Mouse (Mus musculus): ENCODE results near the gene Cab39.
A peak's percentile ranks its signal among the peaks of the same experiment; 100 is the strongest.
"Not testable (repeated sequence)": the region's sequence is repeated elsewhere in the genome, so short reads cannot be mapped to it uniquely, and the experiment has no call there.

Cab39 gene

GRCm38 (mm10) chr1:85791476-85791875, 1.8 kb upstream of the Cab39 start:
- DNase-seq, result no peak

- DNase-seq, result peak; percentile 11
Observed at GRCm38 (mm10) chr1:85794106-85794771, 998 bp downstream of the Cab39 start.

- DNase-seq, result no peak
Observed at GRCm38 (mm10) chr1:85795196-85795595, 2.0 kb downstream of the Cab39 start.

- no peak for DNase-seq
Observed at GRCm38 (mm10) chr1:85799776-85800175, 6.5 kb downstream of the Cab39 start.

GRCm38 (mm10) chr1:85802517-85802916, 9.3 kb downstream of the Cab39 start:
- DNase-seq, result no peak

DNA sequence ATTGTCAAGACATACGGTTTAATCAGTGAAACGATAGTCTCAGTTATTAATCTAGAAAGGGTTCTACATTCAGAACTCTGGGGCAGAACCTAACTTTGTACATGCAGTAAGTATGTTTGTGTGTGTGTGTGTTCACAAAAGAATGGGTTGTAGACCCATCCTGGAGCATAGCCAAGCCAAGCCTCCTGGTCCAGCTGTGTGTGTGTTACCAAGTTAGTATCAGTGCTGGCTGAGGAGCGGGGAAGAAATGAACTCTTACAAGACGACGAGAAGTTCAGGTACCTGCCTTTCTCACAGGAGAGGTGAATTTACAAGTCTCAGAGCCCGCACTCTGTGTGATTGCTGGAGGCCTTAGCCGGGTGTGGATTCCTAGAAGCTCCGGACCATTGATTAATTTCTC, 11.3 kb downstream of the Cab39 start:
- DNase-seq, result no peak

DNA sequence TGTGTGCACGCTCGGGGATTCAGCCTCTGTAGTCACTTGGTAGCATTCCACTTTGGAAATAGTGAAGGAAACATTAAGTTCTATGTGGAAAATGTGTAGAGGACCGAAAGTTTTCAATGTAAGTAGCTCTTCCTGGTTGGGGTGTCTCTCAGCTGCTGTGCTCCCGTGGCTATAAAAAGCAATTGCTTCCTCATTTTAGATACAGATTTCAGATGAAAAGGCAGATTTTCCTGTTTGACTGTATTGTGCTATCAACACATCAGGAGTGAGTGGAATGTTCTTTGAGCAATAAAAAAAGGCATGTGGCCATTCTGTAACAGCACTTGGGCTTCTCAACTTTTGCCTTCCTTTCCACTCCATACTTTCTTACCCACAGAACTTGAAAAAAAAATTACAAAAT, 16.0 kb downstream of the Cab39 start:
- DNase-seq, result no peak

DNA sequence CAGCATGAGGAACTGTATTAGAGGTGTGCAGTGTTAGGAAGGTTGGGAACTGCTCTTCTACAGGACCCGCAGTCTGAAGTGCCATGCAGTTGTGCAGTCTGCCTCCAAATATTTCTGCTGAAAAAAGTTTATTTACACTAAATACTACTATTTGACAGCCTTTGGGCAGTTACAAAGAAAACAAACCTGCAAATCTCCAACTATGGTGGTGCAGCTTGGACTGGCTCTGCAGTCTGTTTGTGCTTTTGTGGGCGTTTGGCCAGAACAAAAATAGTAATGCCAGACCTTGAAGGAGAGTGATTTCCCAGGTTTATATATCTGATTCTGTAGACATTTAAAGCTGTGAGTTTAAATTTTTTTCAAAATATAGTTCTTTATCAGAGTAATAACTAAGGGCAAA, 17.1 kb downstream of the Cab39 start:
- no peak for DNase-seq

GRCm38 (mm10) chr1:85810787-85811186, 17.5 kb downstream of the Cab39 start:
- DNase-seq, result no peak

DNA sequence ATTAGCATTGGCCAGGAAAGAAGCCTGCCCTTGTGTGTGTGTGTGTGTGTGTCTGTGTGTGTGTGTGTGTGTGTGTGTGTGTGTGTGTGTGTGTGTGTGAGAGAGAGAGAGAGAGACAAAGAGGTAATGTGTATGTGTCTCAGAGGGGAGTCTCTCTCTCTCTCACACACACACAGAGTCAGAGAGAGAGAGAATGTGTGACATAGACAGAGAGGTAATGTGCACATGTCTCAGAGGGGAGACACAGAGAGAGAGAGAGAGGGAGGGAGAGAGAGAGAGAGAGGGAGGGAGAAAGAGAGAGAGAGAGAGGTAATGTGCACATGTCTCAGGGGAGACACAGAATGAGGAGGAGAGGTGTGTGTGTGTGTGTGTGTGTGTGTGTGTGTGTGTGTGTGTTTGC, 21.0 kb downstream of the Cab39 start:
- DNase-seq, result not testable (repeated sequence)

DNA sequence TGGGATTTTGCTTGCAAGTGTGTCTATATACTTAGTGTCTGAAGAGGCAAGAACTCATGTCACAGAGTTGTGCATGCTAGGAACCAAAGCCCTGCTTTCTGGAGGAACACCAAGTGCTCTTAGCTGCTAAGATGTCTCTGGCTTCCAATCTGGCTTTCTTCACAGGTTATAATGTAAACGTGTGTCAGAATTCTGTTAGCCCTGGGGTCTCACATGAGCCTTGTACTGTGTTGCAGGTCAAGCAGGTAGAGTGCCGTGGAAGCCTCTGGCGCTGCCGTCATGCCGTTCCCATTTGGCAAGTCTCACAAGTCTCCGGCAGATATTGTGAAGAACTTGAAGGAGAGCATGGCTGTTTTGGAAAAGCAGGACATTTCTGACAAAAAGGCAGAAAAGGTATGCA, 24.9 kb downstream of the Cab39 start:
- DNase-seq, result no peak

DNA sequence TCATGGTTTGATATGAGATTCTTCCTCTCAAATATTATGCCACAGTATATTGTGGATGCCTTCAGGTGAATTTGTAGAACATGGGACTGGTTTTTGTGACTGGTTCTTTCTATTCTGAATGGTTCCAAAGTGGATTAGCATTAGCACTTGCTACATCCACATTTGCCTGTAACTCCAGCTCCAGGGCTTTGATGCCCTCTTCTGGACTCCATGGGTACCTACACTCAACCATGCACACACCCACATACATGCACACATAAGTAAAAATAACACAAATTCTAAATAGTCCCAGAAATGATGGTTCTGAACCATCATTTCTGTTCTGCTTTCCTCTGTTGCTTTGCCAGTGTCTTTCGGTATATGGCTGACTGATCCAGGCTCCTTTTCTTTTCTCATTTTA, 26.5 kb downstream of the Cab39 start:
- no peak for DNase-seq

GRCm38 (mm10) chr1:85822239-85822638, 29.0 kb downstream of the Cab39 start:
- DNase-seq, result no peak

DNA sequence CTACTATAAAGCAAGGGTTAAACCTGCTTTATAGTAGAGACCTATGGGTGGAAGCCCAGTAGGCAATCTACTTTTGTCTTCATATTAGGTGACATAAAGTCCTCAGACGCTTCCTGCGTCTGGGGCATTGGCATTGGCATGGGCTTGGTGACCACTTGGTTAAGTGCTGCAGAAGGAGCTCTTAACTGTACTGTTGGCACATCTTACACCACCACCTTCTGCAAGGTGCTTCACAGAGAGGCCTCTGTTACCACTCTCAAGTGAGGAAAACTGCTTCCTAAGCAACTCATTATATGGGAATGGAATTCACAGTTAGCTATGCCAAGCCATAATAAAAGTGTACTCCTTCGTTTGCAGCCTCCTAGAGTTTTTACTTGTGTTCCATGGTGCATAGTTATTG, 31.7 kb downstream of the Cab39 start:
- DNase-seq, result no peak

DNA sequence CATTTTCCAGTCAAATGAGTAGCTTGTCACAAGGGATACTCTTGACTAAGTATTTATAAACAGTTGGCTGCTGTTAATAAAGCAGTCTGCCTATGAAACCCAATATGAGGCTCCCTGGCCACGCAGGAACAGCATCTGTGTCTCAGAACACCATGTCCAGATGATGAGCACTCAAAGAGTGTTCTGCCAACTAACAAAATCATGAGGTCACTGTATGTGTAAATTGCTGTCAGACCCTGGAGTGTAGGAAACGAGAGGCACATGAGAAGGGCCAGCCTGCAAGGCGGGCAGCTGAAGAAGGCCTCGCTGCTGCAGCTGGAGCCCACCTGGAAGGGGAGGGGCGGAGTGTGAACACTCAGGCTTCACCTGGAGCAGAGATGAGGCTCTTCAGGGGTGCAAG, 33.9 kb downstream of the Cab39 start:
- no peak for DNase-seq

GRCm38 (mm10) chr1:85829016-85829415, 35.8 kb downstream of the Cab39 start:
- no peak for DNase-seq

DNA sequence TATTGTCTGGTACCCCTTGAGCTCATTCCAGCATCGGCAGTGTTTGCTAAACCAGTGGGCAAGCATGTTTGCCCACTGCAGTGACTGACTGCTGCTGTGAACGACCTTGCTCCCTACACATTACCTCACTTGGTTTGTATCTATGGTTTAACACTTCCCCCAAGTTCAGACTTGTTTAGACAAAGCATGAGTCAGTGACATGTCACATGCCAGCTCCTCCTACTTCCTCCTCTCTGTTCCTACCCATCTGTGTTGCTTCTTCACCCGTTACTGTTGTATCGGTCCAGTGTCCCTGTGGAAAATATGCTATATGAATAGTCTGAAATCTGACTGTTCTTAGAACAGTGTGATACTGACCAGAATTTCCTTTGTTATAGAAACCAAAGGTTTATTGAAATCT, 44.8 kb downstream of the Cab39 start:
- no peak for DNase-seq

DNA sequence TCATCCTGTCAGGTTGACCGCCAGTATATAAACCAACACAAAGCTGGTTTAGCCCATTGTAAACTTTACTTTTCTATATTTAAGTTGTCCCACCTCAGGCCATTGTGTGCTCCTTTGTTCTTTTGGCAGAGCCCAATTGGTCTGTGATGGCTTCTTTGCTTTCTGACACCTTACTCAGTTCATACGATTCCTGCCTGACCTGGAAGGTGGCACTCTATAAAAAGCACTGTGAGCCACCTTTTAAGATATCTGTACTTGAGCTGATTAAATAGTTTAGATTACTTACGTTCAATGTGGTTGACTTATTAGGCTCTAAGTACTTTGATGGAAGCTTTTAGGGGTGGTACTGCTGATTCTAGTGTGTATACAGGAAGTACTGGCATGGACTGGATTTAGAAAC, 46.1 kb downstream of the Cab39 start:
- no peak for DNase-seq

DNA sequence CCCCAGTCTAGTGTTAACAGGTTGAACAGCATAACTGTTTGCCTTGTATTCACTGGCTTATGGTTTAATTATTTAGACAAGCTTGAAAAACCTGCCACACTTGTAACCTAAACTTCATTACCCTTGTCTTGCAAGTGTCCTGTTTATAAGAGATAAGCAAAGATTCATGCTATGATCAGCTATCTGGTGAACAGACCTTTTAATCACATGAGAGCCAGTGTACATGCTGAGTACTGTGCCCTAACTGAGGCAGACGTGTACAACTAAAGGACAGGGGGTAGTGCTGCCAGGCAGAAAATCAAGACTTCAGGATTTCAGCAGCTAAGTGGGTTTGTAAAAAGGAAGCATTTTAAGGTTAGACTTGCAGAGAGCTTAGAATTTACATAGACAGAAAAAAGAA, 46.5 kb downstream of the Cab39 start:
- no peak for DNase-seq

GRCm38 (mm10) chr1:85840421-85840820, 47.2 kb downstream of the Cab39 start:
- DNase-seq, result no peak

DNA sequence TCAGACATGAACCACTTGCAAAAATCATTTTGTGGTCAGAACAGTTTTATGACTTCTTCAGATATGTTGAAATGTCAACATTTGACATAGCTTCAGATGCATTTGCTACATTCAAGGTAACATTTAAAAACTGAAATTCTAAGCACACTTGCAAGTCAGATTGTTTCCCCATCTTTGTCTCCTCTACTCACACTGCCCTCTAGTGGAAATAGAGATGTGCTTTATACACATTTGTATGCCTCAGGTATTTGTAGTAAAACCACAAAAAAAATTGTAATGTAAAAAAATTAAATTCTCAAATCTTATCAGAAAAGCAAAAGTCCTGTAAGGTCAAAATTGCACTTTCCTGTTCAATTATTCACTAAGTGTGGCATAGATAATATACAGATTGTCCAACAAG, 49.0 kb downstream of the Cab39 start:
- DNase-seq, result no peak

- no peak for DNase-seq
Observed at GRCm38 (mm10) chr1:85843291-85843863, 50.1 kb downstream of the Cab39 start.

- DNase-seq, result no peak
Observed at GRCm38 (mm10) chr1:85844981-85845380, 51.7 kb downstream of the Cab39 start.

DNA sequence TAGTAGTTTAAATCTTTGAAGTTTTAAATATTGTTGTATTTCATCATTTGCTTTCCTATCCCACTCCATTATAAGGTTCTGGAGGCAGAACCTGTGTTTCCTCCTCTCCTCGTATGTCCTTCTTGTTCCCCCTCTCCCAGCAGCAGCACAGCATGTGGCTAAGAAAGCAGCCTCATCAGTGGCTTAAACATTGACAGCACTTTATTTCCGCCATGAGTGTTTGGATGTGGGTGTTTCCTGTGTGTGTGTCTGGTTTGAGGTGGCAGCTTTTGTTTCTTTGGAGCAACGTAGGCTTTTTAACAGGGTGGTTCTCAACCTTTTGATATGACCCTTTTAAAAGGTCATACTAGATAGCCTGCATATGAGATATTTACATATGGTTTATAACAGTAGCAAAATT, 52.2 kb downstream of the Cab39 start:
- no peak for DNase-seq

- DNase-seq, result no peak
Observed at GRCm38 (mm10) chr1:85849016-85849415, 55.8 kb downstream of the Cab39 start.
